Mouse (Mus musculus) forebrain, embryonic 12.5 days (tissue): ENCODE measurements around the gene Dnm3. TPM values are rescaled to one million over a fixed set of nuclear protein-coding genes. Genes with fewer than 3 reads are reported as not detected.

Source experiments
- ATAC-seq: fragments of 200-750 bp; cut with Nextera tagmentation; 2 replicates; pipeline ENCODE4 v1.8.0; 2017; ENCODE audit warnings: moderate TSS enrichment; ENCODE audit not compliant: low FRiP score
- H3K27ac ChIP-seq: fragments of 300-500 bp; sonication (generic); 2 replicates; pipeline ENCODE4 v1.5.1; 2016; ENCODE audit warnings: mild to moderate bottlenecking
- H3K27me3 ChIP-seq: fragments of 300-500 bp; sonication (generic); 2 replicates; pipeline ENCODE4 v1.6.1; 2016; ENCODE audit warnings: mild to moderate bottlenecking
- H3K36me3 ChIP-seq: fragments of 300-500 bp; sonication (generic); replicated peaks from 2 replicates; pipeline ENCODE4 v1.6.1; 2016; ENCODE audit warnings: mild to moderate bottlenecking
- H3K4me1 ChIP-seq: fragments of 300-500 bp; sonication (generic); 2 replicates; pipeline ENCODE4 v1.6.1; 2016
- H3K4me2 ChIP-seq: fragments of 300-500 bp; sonication (generic); 2 replicates; pipeline ENCODE4 v1.6.1; 2016; ENCODE audit warnings: mild to moderate bottlenecking, moderate library complexity
- H3K4me3 ChIP-seq: fragments of 300-500 bp; sonication (generic); replicated peaks from 2 replicates; pipeline ENCODE4 v1.5.1; 2016; ENCODE audit warnings: mild to moderate bottlenecking
- H3K9ac ChIP-seq: fragments of 300-500 bp; sonication (generic); 2 replicates; pipeline ENCODE4 v1.6.1; 2016; ENCODE audit warnings: mild to moderate bottlenecking
- H3K9me3 ChIP-seq: fragments of 300-500 bp; sonication (generic); 2 replicates; pipeline ENCODE4 v1.6.1; 2016
- WGBS: fragments of 180-500 bp; shearing (Covaris S2); methylation state at CpG from one replicate; pipeline ENCODE4 v1.1.7; 2016; 5-methylcytosine and 5-hydroxymethylcytosine counted together
- polyA plus RNA-seq: library from polyadenylated mRNA; unstranded; fragments of >200 nt; fragmentation: Nextera tagmentation; extraction: Ambion mirVana; gene quantifications from 2 replicates; pipeline ENCODE4 v1.2.1, GENCODE M21; 2016

Dnm3 gene
- polyA plus RNA-seq, 1 experiment from 2014 or later = 12.1 TPM

- Histone ChIP-seq H3K4me1 (peaks cover 28% of the 10 kb centered on the region), H3K36me3 (no peaks in the 10 kb centered on the region), H3K27me3 (no peaks in the 10 kb centered on the region), H3K27ac (peak overlapping the region; percentile 63; the same call in 1 of the 2 replicates), H3K9ac (no peak overlapping the region), H3K4me3 (no peak overlapping the region), H3K9me3 (no peaks in the 10 kb centered on the region), H3K4me2 (no peak overlapping the region)
- no peak for ATAC-seq
- 50% methylated on average over 4 of the region's 4 CpGs for WGBS
Observed at GRCm38 (mm10) chr1:162008208-162008607, 469.6 kb downstream of the Dnm3 start.

DNA sequence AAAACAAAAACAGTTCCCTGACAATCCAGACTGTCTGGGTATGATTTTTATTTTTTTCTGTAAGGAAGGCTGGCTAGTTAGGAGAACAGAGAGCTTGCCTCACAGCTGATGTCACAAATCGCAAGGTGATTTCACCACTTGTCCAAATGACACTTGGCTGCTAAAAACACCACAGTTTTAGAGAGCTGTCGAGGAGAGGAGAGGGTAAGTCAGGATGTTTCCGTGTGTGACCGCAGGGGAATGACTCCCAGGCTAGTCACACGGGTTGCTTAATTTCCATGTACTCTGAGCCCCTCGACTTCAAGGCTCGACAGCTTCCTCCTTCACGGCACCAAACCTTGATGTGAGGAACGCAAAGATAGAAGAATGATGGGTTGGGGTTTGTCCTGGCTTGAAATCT lies 471.7 kb downstream of the Dnm3 start:
- no peak for ATAC-seq
- no peak overlapping the region for H3K4me3 ChIP-seq
- H3K4me1 ChIP-seq = peaks cover 28% of the 10 kb centered on the region
- no peak overlapping the region for H3K4me2 ChIP-seq
- no peaks in the 10 kb centered on the region for H3K27me3 ChIP-seq
- H3K9me3 ChIP-seq = no peaks in the 10 kb centered on the region
- H3K27ac ChIP-seq = no peak overlapping the region
- H3K36me3 ChIP-seq = no peaks in the 10 kb centered on the region
- no peak overlapping the region for H3K9ac ChIP-seq
- WGBS = 92% methylated on average over 9 of the region's 9 CpGs

GRCm38 (mm10) chr1:162004821-162005770 lies 472.7 kb downstream of the Dnm3 start:
- Histone ChIP-seq H3K27me3 (no peaks in the 10 kb centered on the region), H3K9me3 (no peaks in the 10 kb centered on the region), H3K4me2 (peak overlapping the region; percentile 15; the same call in 1 of the 2 replicates), H3K4me1 (peaks cover 36% of the 10 kb centered on the region), H3K9ac (0 out of 2 replicates have a peak overlapping the region, but pooled peaks have one; percentile 4), H3K36me3 (no peaks in the 10 kb centered on the region), H3K4me3 (no peak overlapping the region), H3K27ac (peak overlapping the region; percentile 68)
- ATAC-seq = peak; percentile 43; the same call in 1 of the 2 replicates
- WGBS = 63% methylated on average over 23 of the region's 23 CpGs

GRCm38 (mm10) chr1:162004518-162004780 lies 473.4 kb downstream of the Dnm3 start:
- no peak overlapping the region for H3K4me2 ChIP-seq
- H3K27ac ChIP-seq = peak overlapping the region; percentile 68
- 44% methylated on average over 7 of the region's 7 CpGs for WGBS
- no peaks in the 10 kb centered on the region for H3K36me3 ChIP-seq
- no peak overlapping the region for H3K4me3 ChIP-seq
- H3K9ac ChIP-seq = no peak overlapping the region
- H3K9me3 ChIP-seq = no peaks in the 10 kb centered on the region
- no peaks in the 10 kb centered on the region for H3K27me3 ChIP-seq
- peaks cover 38% of the 10 kb centered on the region for H3K4me1 ChIP-seq
- no peak for ATAC-seq

DNA sequence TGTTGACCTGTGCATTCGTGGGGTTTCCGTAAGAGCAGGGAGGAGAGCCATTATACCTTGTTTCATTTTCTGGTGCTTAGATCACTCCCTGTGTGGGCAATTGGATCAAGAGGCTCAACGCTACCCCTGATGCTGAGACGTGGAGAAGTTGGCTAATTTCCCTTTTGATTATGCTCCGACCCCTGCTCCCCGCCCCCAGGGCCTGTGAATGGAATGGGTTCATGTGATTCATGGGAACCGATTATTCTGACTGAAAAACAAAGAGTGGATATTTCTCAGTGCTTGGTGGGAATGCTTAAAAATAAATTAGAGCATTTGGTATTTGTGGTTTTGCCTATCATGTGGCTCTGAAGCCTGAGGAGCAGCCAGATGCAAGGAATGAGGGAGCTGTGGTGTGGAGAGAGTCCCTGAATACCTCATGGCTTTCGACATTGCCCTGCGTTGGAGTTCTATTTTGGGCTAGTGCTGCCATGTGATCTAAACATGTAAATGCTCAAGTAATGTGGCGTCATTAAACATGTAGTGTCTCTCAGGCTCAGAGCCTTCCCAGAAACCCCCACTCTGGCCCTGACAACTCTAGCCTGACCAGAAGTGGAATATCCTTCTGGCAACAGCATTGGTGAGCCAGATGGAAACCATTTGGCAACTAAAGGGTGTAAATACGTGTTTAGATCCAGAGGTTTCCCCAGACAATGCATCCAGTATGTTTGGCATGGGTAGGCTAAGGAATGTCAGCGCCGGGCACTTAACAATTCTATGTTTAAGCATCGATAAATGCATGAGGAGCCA lies 473.9 kb downstream of the Dnm3 start:
- H3K27me3 ChIP-seq = 0 out of 2 replicates have a peak, but pooled peaks cover 2% of the 10 kb centered on the region
- ATAC-seq = no peak
- WGBS = 50% methylated on average over 14 of the region's 14 CpGs
- H3K4me3 ChIP-seq = no peak overlapping the region
- no peak overlapping the region for H3K4me2 ChIP-seq
- no peak overlapping the region for H3K9ac ChIP-seq
- peak overlapping the region; percentile 68; the same call in 1 of the 2 replicates for H3K27ac ChIP-seq
- no peaks in the 10 kb centered on the region for H3K9me3 ChIP-seq
- H3K4me1 ChIP-seq = peaks cover 41% of the 10 kb centered on the region
- no peaks in the 10 kb centered on the region for H3K36me3 ChIP-seq

GRCm38 (mm10) chr1:162001328-162001727 lies 476.5 kb downstream of the Dnm3 start:
- Histone ChIP-seq H3K36me3 (no peaks in the 10 kb centered on the region), H3K4me2 (no peak overlapping the region), H3K4me3 (no peak overlapping the region), H3K27me3 (0 out of 2 replicates have a peak, but pooled peaks cover 5% of the 10 kb centered on the region), H3K27ac (no peak overlapping the region), H3K9me3 (no peaks in the 10 kb centered on the region), H3K4me1 (peaks cover 35% of the 10 kb centered on the region), H3K9ac (no peak overlapping the region)
- ATAC-seq = no peak
- WGBS = 79% methylated on average over 8 of the region's 8 CpGs

DNA sequence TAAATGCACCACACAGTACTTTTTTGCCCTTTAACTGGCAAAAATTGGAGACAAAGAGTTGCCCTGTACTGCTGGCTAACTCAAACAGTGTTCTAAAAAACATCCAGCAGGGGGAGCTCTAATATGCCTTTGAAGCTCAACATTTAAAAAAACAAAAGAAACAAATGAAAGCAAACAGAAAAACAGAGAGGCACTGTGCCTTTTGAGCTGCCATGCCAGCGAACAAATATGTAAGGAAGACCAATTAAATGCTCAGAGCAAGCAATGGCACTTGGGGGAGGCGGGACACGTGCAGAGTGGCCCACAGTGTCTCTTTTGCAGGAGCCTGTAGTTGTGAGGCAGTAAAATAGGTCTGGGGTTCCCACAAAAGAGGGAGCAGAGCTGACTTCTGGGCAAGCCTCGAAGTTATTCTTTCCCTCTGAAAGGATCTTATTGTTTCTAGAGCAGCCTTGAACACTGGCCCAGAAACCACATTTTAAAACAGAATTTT lies 477.9 kb downstream of the Dnm3 start:
- Histone ChIP-seq H3K4me2 (peak overlapping the region; percentile 35; the same call in 1 of the 2 replicates), H3K27ac (peak overlapping the region; percentile 84), H3K36me3 (no peaks in the 10 kb centered on the region), H3K27me3 (0 out of 2 replicates have a peak, but pooled peaks cover 5% of the 10 kb centered on the region), H3K9ac (no peak overlapping the region), H3K4me1 (peaks cover 29% of the 10 kb centered on the region), H3K9me3 (no peaks in the 10 kb centered on the region), H3K4me3 (no peak overlapping the region)
- peak; percentile 86 for ATAC-seq
- 0% methylated on average over 4 of the region's 4 CpGs for WGBS

- 51% methylated on average over 5 of the region's 5 CpGs for WGBS
- 0 out of 2 replicates have a peak, but pooled peaks have one; percentile 9 for ATAC-seq
Observed at GRCm38 (mm10) chr1:161999338-161999737, 478.5 kb downstream of the Dnm3 start.

DNA sequence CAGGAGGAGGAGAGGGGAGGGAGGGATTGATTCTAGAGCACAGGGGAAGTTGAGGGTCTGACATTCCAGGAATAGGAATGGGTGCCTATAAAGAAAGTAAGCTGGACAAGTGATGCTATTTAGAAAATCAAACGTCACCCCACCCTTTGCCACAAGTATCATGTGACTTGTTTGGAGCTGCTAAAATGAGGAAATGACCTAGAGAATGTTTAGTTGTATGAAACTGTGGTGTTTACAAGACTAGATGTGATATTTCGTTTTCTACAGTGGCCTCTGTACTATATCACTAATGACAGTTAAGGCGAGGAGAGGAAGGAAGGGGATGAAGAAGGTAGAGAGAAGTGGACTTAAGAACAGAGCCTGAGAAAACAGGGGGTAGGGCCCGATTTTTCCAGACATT lies 479.1 kb downstream of the Dnm3 start:
- peaks cover 17% of the 10 kb centered on the region for H3K4me1 ChIP-seq
- 0 out of 2 replicates have a peak, but pooled peaks cover 5% of the 10 kb centered on the region for H3K27me3 ChIP-seq
- WGBS = 87% methylated on average over 4 of the region's 4 CpGs
- H3K36me3 ChIP-seq = no peaks in the 10 kb centered on the region
- H3K9ac ChIP-seq = no peak overlapping the region
- H3K9me3 ChIP-seq = no peaks in the 10 kb centered on the region
- H3K4me3 ChIP-seq = no peak overlapping the region
- no peak overlapping the region for H3K27ac ChIP-seq
- ATAC-seq = no peak
- H3K4me2 ChIP-seq = no peak overlapping the region

More at GRCm38 (mm10) chr1:161999338-161999737, 478.5 kb downstream of the Dnm3 start:
- Histone ChIP-seq H3K4me3 (no peak overlapping the region), H3K4me2 (no peak overlapping the region), H3K36me3 (no peaks in the 10 kb centered on the region), H3K9me3 (no peaks in the 10 kb centered on the region), H3K27ac (peak overlapping the region; percentile 54; the same call in 1 of the 2 replicates), H3K9ac (no peak overlapping the region), H3K4me1 (peaks cover 23% of the 10 kb centered on the region), H3K27me3 (0 out of 2 replicates have a peak, but pooled peaks cover 5% of the 10 kb centered on the region)

DNA sequence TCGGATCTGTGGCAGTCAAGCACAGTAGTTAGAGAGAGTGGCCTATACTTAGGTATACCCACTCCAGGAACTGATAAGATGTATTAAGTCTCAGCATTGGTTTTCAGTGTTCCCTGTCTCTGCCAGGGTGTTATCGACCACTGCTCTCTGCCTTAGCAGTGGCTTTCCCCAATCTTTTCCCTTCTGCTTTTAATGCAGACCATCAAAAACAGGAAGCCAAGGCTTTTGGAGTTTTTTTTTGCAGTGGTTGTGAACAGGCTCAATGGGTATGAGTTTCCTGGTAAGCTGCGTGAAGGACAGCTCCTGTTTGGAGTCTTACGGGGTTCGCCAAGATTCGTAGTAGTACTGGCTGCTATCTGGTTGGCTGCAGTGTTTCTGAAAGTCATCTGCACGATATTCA lies 485.4 kb downstream of the Dnm3 start:
- 94% methylated on average over 7 of the region's 7 CpGs for WGBS

GRCm38 (mm10) chr1:161991846-161992245 lies 486.0 kb downstream of the Dnm3 start:
- ATAC-seq = no peak
- no peaks in the 10 kb centered on the region for H3K36me3 ChIP-seq
- no peaks in the 10 kb centered on the region for H3K9me3 ChIP-seq
- H3K4me3 ChIP-seq = no peak overlapping the region
- H3K27me3 ChIP-seq = no peaks in the 10 kb centered on the region
- 92% methylated on average over 11 of the region's 11 CpGs for WGBS
- no peak overlapping the region for H3K9ac ChIP-seq
- H3K27ac ChIP-seq = no peak overlapping the region
- no peak overlapping the region for H3K4me2 ChIP-seq
- H3K4me1 ChIP-seq = 0 out of 2 replicates have a peak, but pooled peaks cover 3% of the 10 kb centered on the region

More for the DNA sequence above, 485.4 kb downstream of the Dnm3 start:
- no peak overlapping the region for H3K27ac ChIP-seq
- H3K4me1 ChIP-seq = 0 out of 2 replicates have a peak, but pooled peaks cover 3% of the 10 kb centered on the region
- no peaks in the 10 kb centered on the region for H3K36me3 ChIP-seq
- no peak overlapping the region for H3K4me2 ChIP-seq
- no peak for ATAC-seq
- no peak overlapping the region for H3K4me3 ChIP-seq
- no peak overlapping the region for H3K9ac ChIP-seq
- no peaks in the 10 kb centered on the region for H3K27me3 ChIP-seq
- H3K9me3 ChIP-seq = no peaks in the 10 kb centered on the region
